Mouse (Mus musculus): ENCODE results near the gene Serinc4. TPM values are rescaled to one million over a fixed set of nuclear protein-coding genes. Genes with fewer than 3 reads are reported as not detected.
"Not testable (repeated sequence)": the region's sequence is repeated elsewhere in the genome, so short reads cannot be mapped to it uniquely, and the experiment has no call there.

The Serinc4 gene
- polyA plus RNA-seq, 1 experiment from 2014 or later = 1.3 TPM

DNA sequence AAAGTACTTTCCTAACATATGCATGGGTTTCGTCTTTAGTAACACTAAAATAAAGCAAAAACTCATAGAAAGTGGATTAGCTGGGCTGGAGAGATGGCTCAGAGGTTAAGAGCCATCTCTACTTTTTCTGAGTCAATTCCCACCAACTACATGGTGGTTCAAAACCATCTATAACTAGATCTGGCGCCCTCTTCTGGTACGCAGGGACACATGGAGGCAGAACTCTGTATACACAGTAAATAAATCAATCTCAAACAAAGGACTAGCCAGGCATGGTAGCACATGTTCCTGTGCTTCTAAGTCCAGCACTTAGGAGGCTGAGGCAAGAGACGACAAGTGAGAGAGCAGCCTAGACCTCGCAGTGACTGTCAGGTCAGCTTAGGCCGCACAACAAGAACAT lies 12.4 kb upstream of the Serinc4 start:
- H3K27ac ChIP-seq (replicated peaks); H3K27me3 ChIP-seq; H3K9me3 ChIP-seq; H3K4me1 ChIP-seq (replicated peaks); H3K4me3 ChIP-seq; H3K36me3 ChIP-seq; ATAC-seq (ENCODE audit: low FRiP score, low read depth); H3K4me2 ChIP-seq; H3K9ac ChIP-seq: not testable (repeated sequence)
- 100% methylated on average over 1 of the region's 6 CpGs for WGBS

DNA sequence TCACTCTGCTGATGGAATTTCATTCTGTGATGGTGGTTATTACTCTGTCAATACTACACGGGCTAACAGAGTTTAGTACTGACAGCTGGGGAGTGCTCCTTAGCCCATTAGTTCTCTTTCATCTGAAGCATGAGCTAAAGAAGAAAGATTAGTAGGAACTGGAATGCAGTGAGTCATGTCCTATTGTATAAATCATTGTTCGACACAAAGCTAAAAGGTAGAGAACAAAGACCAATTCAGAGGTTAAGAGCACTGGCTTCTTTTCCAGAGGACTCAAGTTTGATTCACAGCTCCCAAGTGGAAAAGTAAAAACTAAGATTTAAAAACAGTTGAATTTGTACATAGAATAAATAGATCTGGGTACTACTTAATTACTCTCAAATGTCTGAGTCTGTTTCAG lies 3.5 kb upstream of the Serinc4 start:
- WGBS = 60% methylated on average over 2 of the region's 2 CpGs
- no peak overlapping the region for H3K4me3 ChIP-seq
- H3K4me2 ChIP-seq = no peak overlapping the region
- no peak for ATAC-seq (ENCODE audit: low FRiP score, low read depth)
- H3K9ac ChIP-seq = no peak overlapping the region
- H3K27me3 ChIP-seq = no peaks in the 10 kb centered on the region
- no peak overlapping the region for H3K27ac ChIP-seq (replicated peaks)
- H3K9me3 ChIP-seq = no peaks in the 10 kb centered on the region
- peaks cover 18% of the 10 kb centered on the region for H3K36me3 ChIP-seq
- H3K4me1 ChIP-seq (replicated peaks) = peaks cover 18% of the 10 kb centered on the region

DNA sequence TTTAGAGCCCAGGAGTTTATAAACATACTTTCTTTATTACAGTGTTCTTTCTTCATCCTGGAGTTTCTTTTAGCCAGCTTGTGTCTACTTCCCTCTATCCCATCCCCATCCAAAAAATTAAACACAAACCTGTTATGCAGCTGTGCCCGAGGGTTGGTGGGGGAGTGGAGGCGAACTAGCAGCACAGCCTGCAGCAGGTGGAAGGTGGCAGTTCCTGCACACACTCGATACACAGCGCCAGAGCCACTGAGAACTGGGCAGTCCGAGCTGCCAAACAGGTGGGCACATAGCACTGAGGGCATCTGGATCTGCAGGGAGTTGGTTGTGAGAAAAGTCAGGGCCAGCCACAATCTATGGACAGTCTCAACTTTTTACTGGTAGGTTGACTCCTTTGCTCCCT lies 1.0 kb downstream of the Serinc4 start:
- peaks cover 27% of the 10 kb centered on the region for H3K4me1 ChIP-seq (replicated peaks)
- no peak overlapping the region for H3K4me2 ChIP-seq
- H3K27me3 ChIP-seq = no peaks in the 10 kb centered on the region
- H3K9me3 ChIP-seq = no peaks in the 10 kb centered on the region
- no peak overlapping the region for H3K9ac ChIP-seq
- H3K27ac ChIP-seq (replicated peaks) = no peak overlapping the region
- ATAC-seq (ENCODE audit: low FRiP score, low read depth) = no peak
- peaks cover 20% of the 10 kb centered on the region for H3K36me3 ChIP-seq
- no peak overlapping the region for H3K4me3 ChIP-seq
- WGBS = 88% methylated on average over 5 of the region's 5 CpGs

DNA sequence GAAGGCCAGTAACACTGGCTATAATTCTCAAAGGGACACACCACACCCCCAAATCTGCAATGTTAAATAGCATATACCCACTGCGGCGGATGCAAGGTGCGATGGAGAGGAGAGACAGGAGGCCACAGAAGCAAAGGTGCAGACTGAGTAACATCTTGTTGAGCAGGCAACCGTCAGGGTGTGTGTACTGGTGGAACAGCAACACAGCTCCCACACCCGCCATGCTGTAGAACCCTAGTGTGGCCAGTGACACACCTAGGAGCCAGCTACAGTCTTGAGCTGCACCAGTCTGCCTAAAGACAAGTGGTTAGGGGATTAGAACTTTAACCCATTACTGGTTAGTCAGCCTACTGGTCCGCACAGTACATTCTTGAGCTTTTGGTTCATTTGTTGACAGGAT lies 2.7 kb downstream of the Serinc4 start:
- H3K36me3 ChIP-seq = peaks cover 13% of the 10 kb centered on the region
- no peak overlapping the region for H3K4me3 ChIP-seq
- no peak overlapping the region for H3K9ac ChIP-seq
- H3K9me3 ChIP-seq = no peaks in the 10 kb centered on the region
- peaks cover 33% of the 10 kb centered on the region for H3K4me1 ChIP-seq (replicated peaks)
- no peak overlapping the region for H3K4me2 ChIP-seq
- 87% methylated on average over 6 of the region's 6 CpGs for WGBS
- no peaks in the 10 kb centered on the region for H3K27me3 ChIP-seq
- ATAC-seq (ENCODE audit: low FRiP score, low read depth) = no peak
- no peak overlapping the region for H3K27ac ChIP-seq (replicated peaks)

DNA sequence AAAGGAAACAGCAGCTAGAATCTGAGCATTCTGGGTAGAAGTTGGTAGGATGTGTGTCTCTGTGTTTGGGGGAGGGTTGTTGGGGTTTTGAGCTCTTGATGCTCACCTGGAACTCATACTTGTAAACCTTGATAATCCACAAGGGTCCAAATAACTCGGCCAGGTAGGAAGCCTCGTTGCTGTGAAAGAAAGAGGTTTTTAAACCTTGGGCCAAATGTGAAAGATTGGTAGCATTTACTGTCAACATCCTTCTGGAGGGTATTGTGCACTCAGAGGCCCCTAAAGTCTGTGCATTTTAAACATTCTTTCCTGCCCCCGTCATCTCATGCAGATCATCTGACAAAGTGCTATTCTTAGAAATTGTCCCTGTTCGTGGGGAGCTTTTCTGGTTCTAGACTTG lies 3.6 kb downstream of the Serinc4 start, which contains the start of gene Hypk:
Gene Hypk (plus strand): TSS at position 301 of the 400 bp plus-strand sequence.
- Histone ChIP-seq H3K4me3 (no peak within 1 kb of the TSS), H3K36me3 (peaks cover 9% of the 10 kb centered on the region), H3K9me3 (no peaks in the 10 kb centered on the region), H3K4me1 (replicated peaks) (peaks cover 34% of the 10 kb centered on the region), H3K27ac (replicated peaks) (no peak within 1 kb of the TSS), H3K9ac (no peak within 1 kb of the TSS), H3K27me3 (no peaks in the 10 kb centered on the region), H3K4me2 (no peak within 1 kb of the TSS)
- WGBS = 80% methylated on average over 4 of the region's 4 CpGs
- ATAC-seq (ENCODE audit: low FRiP score, low read depth) = no peak

DNA sequence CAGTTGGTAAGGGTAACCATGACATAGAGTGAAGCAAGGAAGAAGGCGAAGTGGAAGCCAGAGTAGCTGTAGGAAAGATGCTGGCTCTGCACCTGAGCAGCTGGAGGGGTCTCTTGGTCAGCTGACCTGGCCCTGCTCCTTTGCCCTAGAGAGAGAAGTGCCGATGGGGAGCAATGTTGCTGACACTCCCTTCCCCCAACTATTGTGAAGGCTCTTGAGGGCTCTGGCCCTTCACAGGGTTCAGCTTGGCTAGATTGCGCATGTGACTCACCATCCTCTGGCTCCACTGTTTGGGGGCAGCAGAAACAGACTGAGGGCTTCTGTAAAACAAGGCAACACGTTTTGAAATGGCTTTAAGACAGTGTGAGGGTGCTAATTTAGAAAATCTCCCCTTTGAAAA lies 4.2 kb downstream of the Serinc4 start:
- no peak overlapping the region for H3K4me3 ChIP-seq
- no peak overlapping the region for H3K27ac ChIP-seq (replicated peaks)
- H3K9me3 ChIP-seq = no peaks in the 10 kb centered on the region
- no peak overlapping the region for H3K4me2 ChIP-seq
- WGBS = 82% methylated on average over 4 of the region's 4 CpGs
- H3K9ac ChIP-seq = no peak overlapping the region
- no peaks in the 10 kb centered on the region for H3K27me3 ChIP-seq
- ATAC-seq (ENCODE audit: low FRiP score, low read depth) = no peak
- peaks cover 9% of the 10 kb centered on the region for H3K36me3 ChIP-seq
- peaks cover 31% of the 10 kb centered on the region for H3K4me1 ChIP-seq (replicated peaks)

DNA sequence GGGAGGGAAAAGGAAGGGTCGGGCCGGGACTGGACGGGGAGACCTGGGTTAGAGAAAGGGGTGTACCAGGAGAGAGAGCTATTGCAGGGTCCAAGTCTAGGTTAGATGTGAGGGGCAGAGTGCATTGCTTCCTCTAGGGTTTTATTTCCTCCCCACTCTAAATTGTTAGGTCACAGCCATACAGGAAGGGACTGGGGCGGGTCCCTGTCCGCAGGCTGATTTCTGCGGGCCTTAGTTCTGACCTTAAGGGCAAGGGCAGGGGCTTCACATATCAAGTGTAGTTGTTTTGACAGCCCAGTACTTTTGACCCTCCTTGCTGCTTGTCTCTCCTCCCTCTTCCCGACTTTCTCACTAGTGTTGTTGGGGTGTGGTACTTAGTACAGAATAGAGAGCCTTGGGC lies 6.5 kb downstream of the Serinc4 start:
- WGBS = 3% methylated on average over 7 of the region's 7 CpGs
- ATAC-seq (ENCODE audit: low FRiP score, low read depth) = no peak

DNA sequence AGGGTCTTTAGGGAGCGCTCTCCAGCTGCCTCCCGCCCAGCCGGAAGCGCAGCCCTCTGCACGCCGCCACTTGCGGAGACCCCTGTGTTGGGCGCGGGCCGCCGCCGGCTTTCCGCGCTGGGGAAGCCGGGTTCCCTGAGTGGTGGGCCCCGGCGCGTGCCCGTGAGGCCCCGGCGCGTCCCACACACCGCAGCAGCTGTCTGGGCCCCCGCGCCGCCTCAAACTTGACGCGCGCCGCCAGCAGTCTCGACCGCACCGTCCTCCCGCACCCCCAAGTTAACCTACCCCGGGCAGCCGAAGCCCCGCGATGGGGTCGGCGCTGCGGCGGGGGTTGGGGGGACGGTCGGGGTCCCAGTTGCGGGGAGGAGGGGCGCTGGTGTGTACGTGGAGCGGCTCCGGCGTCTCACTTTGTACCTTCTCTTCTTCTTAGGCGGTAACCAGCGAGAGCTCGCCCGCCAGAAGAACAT lies 7.0 kb downstream of the Serinc4 start:
- ATAC-seq (ENCODE audit: low FRiP score, low read depth) = peak; percentile 69
- Histone ChIP-seq H3K27me3 (no peaks in the 10 kb centered on the region), H3K9me3 (no peaks in the 10 kb centered on the region), H3K36me3 (peaks cover 9% of the 10 kb centered on the region), H3K27ac (replicated peaks) (peak overlapping the region; percentile 98), H3K4me3 (peak overlapping the region; percentile 99), H3K4me2 (peak overlapping the region; percentile 84), H3K4me1 (replicated peaks) (peaks cover 24% of the 10 kb centered on the region), H3K9ac (peak overlapping the region; percentile 97)
- under 1% methylated on average over 54 of the region's 54 CpGs for WGBS

More for the DNA sequence above, 6.5 kb downstream of the Serinc4 start:
- H3K4me2 ChIP-seq = peak overlapping the region; percentile 84
- peak overlapping the region; percentile 99 for H3K4me3 ChIP-seq
- H3K4me1 ChIP-seq (replicated peaks) = peaks cover 24% of the 10 kb centered on the region
- peaks cover 9% of the 10 kb centered on the region for H3K36me3 ChIP-seq
- H3K9me3 ChIP-seq = no peaks in the 10 kb centered on the region
- H3K27me3 ChIP-seq = no peaks in the 10 kb centered on the region
- H3K9ac ChIP-seq = peak overlapping the region; percentile 97
- H3K27ac ChIP-seq (replicated peaks) = peak overlapping the region; percentile 98

DNA sequence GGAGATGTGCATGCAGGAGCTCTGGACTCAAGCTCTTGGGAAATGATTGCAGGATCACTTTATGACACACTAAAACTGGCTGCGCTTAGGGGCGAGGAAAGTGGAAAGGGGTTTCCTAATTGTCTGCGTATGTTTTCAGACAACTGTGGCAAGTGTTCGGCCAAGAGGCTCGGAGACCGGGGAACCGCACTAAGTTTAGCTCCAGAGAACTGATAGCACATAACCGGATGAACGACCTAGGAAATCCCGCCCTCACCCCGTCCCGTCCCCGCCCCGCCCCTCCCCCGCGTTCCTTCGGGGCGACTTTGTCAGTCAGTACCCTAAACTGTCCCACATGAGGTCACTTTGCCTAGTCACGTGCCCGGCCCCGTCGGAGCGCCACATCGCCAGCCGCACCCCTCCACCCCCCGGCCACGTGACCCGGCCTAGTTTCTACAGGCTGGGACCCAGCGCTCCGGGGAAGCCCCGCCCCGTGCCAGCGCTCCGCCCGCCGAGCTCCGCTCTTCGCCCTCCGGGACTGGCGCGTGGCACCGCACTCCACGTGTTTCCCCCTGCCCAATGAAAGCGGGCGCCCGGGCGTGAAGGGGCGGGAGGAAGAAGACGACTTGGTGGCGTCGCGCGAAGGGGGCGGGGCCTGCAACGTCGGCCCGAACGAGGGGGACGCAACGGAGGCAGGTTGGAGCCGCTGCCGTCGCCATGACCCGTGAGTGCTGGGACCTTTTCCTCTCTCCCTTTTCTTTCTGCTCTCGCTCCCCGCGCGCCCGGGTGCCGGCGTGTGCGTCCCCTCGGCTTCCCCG lies 7.6 kb downstream of the Serinc4 start, which contains the start of gene Serf2:
Gene Serf2 (plus strand): TSS at position 457 of the 797 bp plus-strand sequence.
- H3K27me3 ChIP-seq = peaks cover 5% of the 10 kb centered on the region; the same call in 1 of the 2 replicates
- peaks cover 9% of the 10 kb centered on the region for H3K36me3 ChIP-seq
- H3K4me1 ChIP-seq (replicated peaks) = peaks cover 24% of the 10 kb centered on the region
- peak within 1 kb of the TSS; percentile 99 for H3K4me3 ChIP-seq
- under 1% methylated on average over 64 of the region's 74 CpGs for whole genome bisulfite sequencing
- H3K9ac ChIP-seq = peak within 1 kb of the TSS; percentile 97
- H3K4me2 ChIP-seq = peak within 1 kb of the TSS; percentile 84
- peak within 1 kb of the TSS; percentile 98 for H3K27ac ChIP-seq (replicated peaks)
- peak; percentile 98 for ATAC-seq (ENCODE audit: low FRiP score, low read depth)
- no peaks in the 10 kb centered on the region for H3K9me3 ChIP-seq

DNA sequence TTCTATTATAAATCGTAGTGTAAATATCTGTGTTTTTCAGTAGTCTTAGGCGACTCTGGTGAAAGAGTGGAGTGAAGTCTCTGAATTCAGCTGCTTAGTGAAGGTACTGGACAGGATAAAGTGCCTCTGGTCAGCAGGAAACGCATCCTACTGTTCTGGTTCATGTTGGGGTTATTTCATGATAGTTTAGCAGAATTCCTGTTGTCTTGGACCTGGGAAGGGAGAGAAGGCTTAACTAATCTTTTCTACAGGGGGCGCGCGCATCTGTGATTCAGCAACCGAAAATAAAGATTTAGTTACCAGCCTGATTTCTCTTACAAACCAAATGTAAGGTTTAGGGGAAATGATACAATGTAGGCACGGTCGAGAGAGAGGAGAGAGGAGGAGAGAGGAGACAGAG lies 8.4 kb downstream of the Serinc4 start:
- peak overlapping the region; percentile 39; the same call in 1 of the 2 replicates for H3K9ac ChIP-seq
- H3K4me3 ChIP-seq = peak overlapping the region; percentile 99
- H3K36me3 ChIP-seq = peaks cover 9% of the 10 kb centered on the region
- no peak for ATAC-seq (ENCODE audit: low FRiP score, low read depth)
- H3K9me3 ChIP-seq = no peaks in the 10 kb centered on the region
- H3K4me1 ChIP-seq (replicated peaks) = peaks cover 26% of the 10 kb centered on the region
- peak overlapping the region; percentile 81 for H3K4me2 ChIP-seq
- H3K27me3 ChIP-seq = peaks cover 6% of the 10 kb centered on the region; the same call in 1 of the 2 replicates
- 19% methylated on average over 9 of the region's 9 CpGs for WGBS
- H3K27ac ChIP-seq (replicated peaks) = peak overlapping the region; percentile 98

DNA sequence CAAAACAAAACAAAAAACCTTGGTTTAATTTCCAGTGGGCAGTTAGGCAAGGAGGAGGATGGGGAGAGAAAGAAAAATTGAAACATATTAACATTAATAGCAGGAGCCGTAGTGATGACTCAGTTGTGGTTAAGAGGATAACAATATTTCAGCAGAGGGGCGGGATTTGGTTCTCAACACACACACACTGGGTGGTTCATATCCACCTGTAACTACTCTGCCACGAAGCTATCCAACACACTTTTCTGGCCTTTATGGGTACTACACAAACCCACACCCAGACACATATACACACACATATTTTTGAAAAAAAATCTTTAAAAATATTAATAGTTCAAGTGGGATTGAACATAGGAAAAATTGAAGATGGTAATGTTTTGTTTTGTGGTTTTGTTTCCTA lies 9.6 kb downstream of the Serinc4 start:
- Histone ChIP-seq H3K9me3 (no peaks in the 10 kb centered on the region), H3K36me3 (0 out of 2 replicates have a peak, but pooled peaks cover 3% of the 10 kb centered on the region), H3K4me2 (no peak overlapping the region), H3K9ac (no peak overlapping the region), H3K27me3 (peaks cover 12% of the 10 kb centered on the region), H3K4me3 (no peak overlapping the region), H3K27ac (replicated peaks) (no peak overlapping the region), H3K4me1 (replicated peaks) (peaks cover 37% of the 10 kb centered on the region)
- no peak for ATAC-seq (ENCODE audit: low FRiP score, low read depth)
- WGBS = 93% methylated on average over 3 of the region's 3 CpGs

DNA sequence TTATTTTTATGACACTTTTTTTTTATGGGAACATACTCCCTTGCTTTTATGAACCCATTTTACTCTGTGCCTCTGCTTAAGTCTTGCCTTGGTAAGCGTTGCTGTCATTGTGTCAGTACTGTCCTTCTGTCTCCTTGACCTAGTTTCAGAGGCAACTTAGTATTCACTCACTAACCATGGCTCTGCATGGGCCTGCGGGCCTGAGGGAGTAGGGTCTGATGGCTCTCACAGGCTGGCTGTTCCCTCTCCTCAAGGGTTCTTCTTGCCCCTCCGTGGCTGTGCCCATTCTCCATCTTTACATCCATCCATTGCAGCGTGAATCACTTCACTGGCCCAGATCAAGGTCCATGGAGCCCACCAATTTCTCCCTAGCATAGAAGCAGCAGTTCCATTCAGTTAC lies 10.1 kb downstream of the Serinc4 start:
- WGBS = 85% methylated on average over 4 of the region's 4 CpGs
- ATAC-seq (ENCODE audit: low FRiP score, low read depth) = no peak
- peaks cover 17% of the 10 kb centered on the region for H3K27me3 ChIP-seq

More for the DNA sequence above, 10.1 kb downstream of the Serinc4 start:
- H3K4me1 ChIP-seq (replicated peaks) = peaks cover 38% of the 10 kb centered on the region
- H3K9me3 ChIP-seq = no peaks in the 10 kb centered on the region
- no peak overlapping the region for H3K9ac ChIP-seq
- H3K36me3 ChIP-seq = 0 out of 2 replicates have a peak, but pooled peaks cover 2% of the 10 kb centered on the region
- no peak overlapping the region for H3K27ac ChIP-seq (replicated peaks)
- no peak overlapping the region for H3K4me2 ChIP-seq
- no peak overlapping the region for H3K4me3 ChIP-seq
